Comparison of ENCODE assay signal across 9 mouse cellular contexts in the genomic region with DNA sequence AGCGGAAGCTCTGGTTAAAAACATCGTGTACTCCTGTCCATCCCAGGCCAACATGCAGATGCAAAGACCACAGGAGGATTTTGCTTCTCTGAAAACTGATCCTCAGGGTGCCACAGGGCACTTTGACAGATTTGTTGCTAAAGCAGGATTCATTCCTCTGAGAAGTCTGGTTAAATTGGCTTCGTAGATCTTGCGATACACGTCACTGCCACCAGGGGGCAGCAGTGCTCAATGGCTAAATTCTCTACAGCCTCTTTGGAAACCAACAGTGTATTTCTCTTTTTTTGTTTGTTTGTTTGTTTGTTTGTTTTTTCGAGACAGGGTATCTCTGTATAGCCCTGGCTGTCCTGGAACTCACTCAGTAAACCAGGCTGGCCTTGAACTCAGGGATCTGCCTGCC. TPM values are rescaled to one million over a fixed set of nuclear protein-coding genes. Genes with fewer than 3 reads are reported as not detected.
DNase-seq lines count a peak whose midpoint lies in the region; ATAC-seq and TF ChIP-seq lines count a peak whose summit lies in the region.
"Had no signal": no experiment of that assay in that cellular context is flagged by ENCODE, and none has a peak within 500 bp of the region (broad histone marks: within the 10 kb centered on the region; RNA-seq: fewer than 3 reads in every experiment).

No protein-coding gene starts in this region.

- 19% methylated on average over 6 of the region's 6 CpGs for WGBS in small intestine, adult 2 months

- no peaks in the 10 kb centered on the region for H3K4me1 ChIP-seq in small intestine, adult 2 months (ENCODE audit: control insufficient read depth, insufficient read depth, insufficient read length, low read length)
- H3K4me1 ChIP-seq: lung, embryonic 15.5 days had no signal

- no peaks in the 10 kb centered on the region for H3K27me3 ChIP-seq in small intestine, adult 2 months (ENCODE audit: control insufficient read depth, insufficient read depth, low read length)
- H3K27me3 ChIP-seq: lung, embryonic 15.5 days had no signal

- H3K27ac ChIP-seq in small intestine, adult 2 months (ENCODE audit: insufficient read depth, low read depth, low read length), result no peak overlapping the region
- H3K27ac ChIP-seq: lung, embryonic 15.5 days had no signal

- TF ChIP-seq CTCF in small intestine, adult 2 months (IDR thresholded peaks at IDR 0.05; ENCODE audit: extremely low read depth, insufficient read length, insufficient replicate concordance, low read depth, low read length), result peak; percentile 64; the same call in 1 of the 2 replicates

- no peak for TF ChIP-seq POLR2A in small intestine, adult 2 months (IDR thresholded peaks at IDR 0.05; ENCODE audit: low read depth, low read length)

- no peak overlapping the region for H3K4me3 ChIP-seq in small intestine, adult 2 months (ENCODE audit: low read depth, low read length)
- H3K4me3 ChIP-seq: lung, embryonic 15.5 days had no signal

- peaks cover 17% of the 10 kb centered on the region for H3K36me3 ChIP-seq in small intestine, adult 2 months (ENCODE audit: control insufficient read depth, insufficient read depth, low read length)
- H3K36me3 ChIP-seq: lung, embryonic 15.5 days had no signal

- DNase-seq in cerebellum, adult 11 months, result peak; percentile 78
- peak; percentile 90 for DNase-seq in NIH3T3 (ENCODE audit: low read depth)
- peak; percentile 76 for DNase-seq in cerebellum, adult 9-11 months
- peak; percentile 68 for DNase-seq in layer of hippocampus, adult 9-11 months
- DNase-seq in lung, postnatal 4 days, result peak; percentile 67 to 80

- no peak for ATAC-seq in cerebellum, adult (ENCODE audit: insufficient number of reproducible peaks, low FRiP score, low TSS enrichment)
- peak; percentile 42; the same call in 1 of the 2 replicates for ATAC-seq in granulocyte monocyte progenitor cell, adult 5-6 weeks (replicated peaks; ENCODE audit: poor library complexity, severe bottlenecking)

RNA-seq across cellular contexts. Expression of gene Nt5c, which starts 7.9 kb away (rescaled TPM):
- 75.8 and 96.5 TPM in 2 replicates for total RNA-seq in granulocyte monocyte progenitor cell, adult 5-6 weeks (2014; fragmentation: Nextera tagmentation)
- total RNA-seq in granulocyte monocyte progenitor cell, adult 5-6 weeks (2017), result 113 and 118 TPM in 2 replicates
- polyA plus RNA-seq in small intestine, adult 2 months (2012; rRNA removed), result 56.8 and 132 TPM in 2 replicates

RNA-seq across cellular contexts. Expression of gene Armc7, which starts 8.3 kb away (rescaled TPM):
- 5.1 and 5.2 TPM in 2 replicates for total RNA-seq in granulocyte monocyte progenitor cell, adult 5-6 weeks (2014; fragmentation: Nextera tagmentation)
- 2.6 and 4.1 TPM in 2 replicates for total RNA-seq in granulocyte monocyte progenitor cell, adult 5-6 weeks (2017)
- polyA plus RNA-seq in small intestine, adult 2 months (2012; rRNA removed), result 13.2 and 16.3 TPM in 2 replicates

RNA-seq across cellular contexts. Expression of gene Slc16a5, which starts 21.5 kb away (rescaled TPM):
- total RNA-seq in granulocyte monocyte progenitor cell, adult 5-6 weeks (2014; fragmentation: Nextera tagmentation), result not detected in 2 replicates
- total RNA-seq in granulocyte monocyte progenitor cell, adult 5-6 weeks (2017), result not detected in 2 replicates
- polyA plus RNA-seq in small intestine, adult 2 months (2012; rRNA removed), result 98.7 and 220 TPM in 2 replicates

RNA-seq across cellular contexts. Expression of gene Jpt1, which starts 30.5 kb away (rescaled TPM):
- total RNA-seq in granulocyte monocyte progenitor cell, adult 5-6 weeks (2014; fragmentation: Nextera tagmentation), result 100 and 137 TPM in 2 replicates
- total RNA-seq in granulocyte monocyte progenitor cell, adult 5-6 weeks (2017), result 136 and 149 TPM in 2 replicates
- 210 and 430 TPM in 2 replicates for polyA plus RNA-seq in small intestine, adult 2 months (2012; rRNA removed)

RNA-seq across cellular contexts. Expression of gene Trim80, which starts 43.4 kb away (rescaled TPM):
- total RNA-seq in granulocyte monocyte progenitor cell, adult 5-6 weeks (2014; fragmentation: Nextera tagmentation), result not detected in 2 replicates
- total RNA-seq in granulocyte monocyte progenitor cell, adult 5-6 weeks (2017), result not detected in 2 replicates
- polyA plus RNA-seq in small intestine, adult 2 months (2012; rRNA removed), result 1.5 and 4.7 TPM in 2 replicates
- polyA plus RNA-seq: lung, embryonic 15.5 days had no signal
